Mouse (Mus musculus) thymus, postnatal 14 days (tissue): ENCODE measurements around the gene Atp2a1.
A peak's percentile ranks its signal among the peaks of the same experiment; 100 is the strongest.

Source experiments
- DNase-seq: peaks from one replicate; pipeline ENCODE4 v3.0.0; 2021

Gene Atp2a1

GRCm38 (mm10) chr7:126472306-126472705, 9.4 kb upstream of the Atp2a1 start:
- DNase-seq = peak; percentile 82

- peak; percentile 42 for DNase-seq
These were observed 8.9 kb upstream of the Atp2a1 start for GRCm38 (mm10) chr7:126471853-126472252.

- no peak for DNase-seq
These were observed 8.5 kb upstream of the Atp2a1 start for GRCm38 (mm10) chr7:126471361-126471760.

- peak; percentile 62 for DNase-seq
These were observed 7.2 kb upstream of the Atp2a1 start for GRCm38 (mm10) chr7:126470077-126470476.

GRCm38 (mm10) chr7:126467834-126468627, 5.1 kb upstream of the Atp2a1 start:
- no peak for DNase-seq

- peak; percentile 68 for DNase-seq
These were observed 4.4 kb upstream of the Atp2a1 start for GRCm38 (mm10) chr7:126467271-126467670.

GRCm38 (mm10) chr7:126466707-126467106, 3.8 kb upstream of the Atp2a1 start:
- DNase-seq = no peak

- no peak for DNase-seq
These were observed 3.2 kb upstream of the Atp2a1 start for GRCm38 (mm10) chr7:126466116-126466515.

GRCm38 (mm10) chr7:126465246-126466030, 2.5 kb upstream of the Atp2a1 start:
- DNase-seq = no peak

- no peak for DNase-seq
These were observed 1.9 kb upstream of the Atp2a1 start for GRCm38 (mm10) chr7:126464836-126465235.

GRCm38 (mm10) chr7:126464121-126464520, 1.2 kb upstream of the Atp2a1 start:
- DNase-seq = no peak

- DNase-seq = no peak
These were observed 639 bp upstream of the Atp2a1 start for GRCm38 (mm10) chr7:126463547-126463946.

- no peak for DNase-seq
These were observed 1.3 kb downstream of the Atp2a1 start for GRCm38 (mm10) chr7:126461626-126462025.

- DNase-seq = no peak
These were observed 2.1 kb downstream of the Atp2a1 start for GRCm38 (mm10) chr7:126460623-126461399.

GRCm38 (mm10) chr7:126458844-126459618, 3.9 kb downstream of the Atp2a1 start:
- DNase-seq = no peak

- no peak for DNase-seq
These were observed 4.7 kb downstream of the Atp2a1 start for GRCm38 (mm10) chr7:126458225-126458624.

- DNase-seq = no peak
These were observed 6.3 kb downstream of the Atp2a1 start for GRCm38 (mm10) chr7:126456382-126457266.

- no peak for DNase-seq
These were observed 7.7 kb downstream of the Atp2a1 start for GRCm38 (mm10) chr7:126455242-126455641.

- DNase-seq = no peak
These were observed 9.0 kb downstream of the Atp2a1 start for GRCm38 (mm10) chr7:126453861-126454260.

- no peak for DNase-seq
These were observed 10.7 kb downstream of the Atp2a1 start for GRCm38 (mm10) chr7:126452244-126452643.

GRCm38 (mm10) chr7:126450641-126451040, 12.3 kb downstream of the Atp2a1 start:
- no peak for DNase-seq
